Mouse (Mus musculus) mature B cell (primary cell): ENCODE measurements around the gene Cep89.

Experiments used
- in situ Hi-C: fragments of 300-500 bp; cut with MboI; formaldehyde crosslinking; loops from 2 replicates; pipeline ENCODE4 v1.14.3; 2019

The Cep89 gene

DNA sequence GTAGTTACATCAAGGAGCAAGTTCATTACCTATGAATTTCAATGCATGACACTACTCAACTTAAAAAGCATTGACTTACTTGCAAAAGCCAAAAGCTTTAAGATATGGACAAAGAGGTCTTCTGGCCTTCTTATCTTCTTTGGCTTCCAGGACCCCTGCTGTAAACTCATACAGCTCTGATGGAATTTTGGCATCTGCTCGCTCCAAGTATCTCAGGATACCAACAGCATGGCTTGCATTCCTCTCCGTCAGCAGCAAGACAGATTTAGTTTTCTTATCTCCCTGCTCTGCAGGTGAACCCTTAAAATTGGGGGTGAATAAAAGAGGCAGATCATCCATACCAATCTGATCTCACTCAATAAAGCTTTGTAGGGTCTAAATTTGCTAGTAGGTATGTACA, 88.3 kb downstream of the Cep89 start:
- in situ Hi-C loops, result no loop called here

DNA sequence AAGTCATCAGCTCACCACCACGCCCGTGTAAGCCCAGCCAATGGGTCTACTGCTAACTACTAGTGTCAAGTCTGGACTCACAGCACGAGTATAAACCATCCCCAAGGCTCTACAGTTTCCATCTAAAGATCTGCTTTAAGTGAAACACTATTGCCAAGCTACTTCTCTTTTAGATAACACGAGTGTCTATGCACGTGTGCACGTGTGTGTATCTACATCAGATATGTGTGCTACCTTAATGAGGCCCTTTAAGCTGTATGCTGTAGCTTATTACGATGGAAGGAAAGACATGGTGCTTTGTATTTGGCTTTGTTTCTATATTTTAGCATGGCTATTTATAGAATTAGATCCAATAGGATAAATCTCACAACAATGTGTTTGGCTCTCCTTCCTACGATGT, 89.7 kb downstream of the Cep89 start:
- in situ Hi-C loops, result no loop called here
